Mouse (Mus musculus): ENCODE results near the gene Lrrc71. TPM values are rescaled to one million over a fixed set of nuclear protein-coding genes. Genes with fewer than 3 reads are reported as not detected.

The Lrrc71 gene
- polyA plus RNA-seq, 1 experiment from 2014 or later = 0.39 TPM

DNA sequence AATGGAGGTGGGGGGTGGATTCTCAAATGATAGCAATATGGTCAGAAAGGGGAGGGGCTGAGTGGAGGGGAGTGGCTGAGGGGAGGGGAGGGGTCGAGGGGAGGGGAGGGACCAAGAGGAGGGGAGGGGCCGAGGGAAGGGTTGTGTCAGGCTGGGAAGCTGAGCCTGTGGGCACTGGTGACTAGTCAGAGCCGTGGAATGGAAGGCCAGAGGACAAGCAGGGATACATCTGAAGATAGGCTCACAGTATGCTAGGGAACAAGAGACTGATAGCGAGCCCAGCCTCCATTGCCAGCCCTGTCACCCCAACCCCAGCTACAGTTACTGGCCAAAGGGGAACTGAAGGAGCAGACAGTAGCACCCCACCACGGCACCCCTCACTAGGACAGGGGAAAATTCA is 10.2 kb upstream of the Lrrc71 start:
- Histone ChIP-seq H3K36me3 (no peaks in the 10 kb centered on the region), H3K27me3 (ENCODE audit: low read depth, poor library complexity, severe bottlenecking) (peaks cover 72% of the 10 kb centered on the region), H3K27ac (replicated peaks) (no peak overlapping the region), H3K9me3 (replicated peaks) (no peaks in the 10 kb centered on the region), H3K4me3 (no peak overlapping the region), H3K4me1 (peaks cover 36% of the 10 kb centered on the region)
- WGBS = 45% methylated on average over 4 of the region's 5 CpGs
- no peak for DNase-seq (ENCODE audit: low spot score)

DNA sequence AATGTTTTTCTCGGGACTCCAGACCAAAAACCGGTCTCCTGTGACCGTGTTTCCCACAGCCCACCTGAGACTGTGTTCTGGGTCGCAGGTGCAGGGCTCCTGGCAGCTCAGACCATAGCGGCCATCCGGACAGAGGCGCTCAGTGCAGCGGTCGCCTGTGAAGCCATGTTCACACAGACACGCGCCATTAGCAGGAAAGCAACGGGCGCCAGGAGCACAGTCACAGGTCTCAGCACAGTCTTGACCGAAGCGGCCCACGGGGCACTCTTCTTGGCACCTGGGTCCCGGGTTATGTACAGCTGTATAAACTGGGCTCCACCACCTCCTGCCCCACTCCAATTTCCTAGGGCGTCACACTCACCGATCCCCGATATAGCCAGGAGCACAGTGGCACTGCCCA is 8.1 kb upstream of the Lrrc71 start:
- WGBS = 49% methylated on average over 20 of the region's 20 CpGs
- no peaks in the 10 kb centered on the region for H3K36me3 ChIP-seq
- H3K4me3 ChIP-seq = peak overlapping the region; percentile 45

DNA sequence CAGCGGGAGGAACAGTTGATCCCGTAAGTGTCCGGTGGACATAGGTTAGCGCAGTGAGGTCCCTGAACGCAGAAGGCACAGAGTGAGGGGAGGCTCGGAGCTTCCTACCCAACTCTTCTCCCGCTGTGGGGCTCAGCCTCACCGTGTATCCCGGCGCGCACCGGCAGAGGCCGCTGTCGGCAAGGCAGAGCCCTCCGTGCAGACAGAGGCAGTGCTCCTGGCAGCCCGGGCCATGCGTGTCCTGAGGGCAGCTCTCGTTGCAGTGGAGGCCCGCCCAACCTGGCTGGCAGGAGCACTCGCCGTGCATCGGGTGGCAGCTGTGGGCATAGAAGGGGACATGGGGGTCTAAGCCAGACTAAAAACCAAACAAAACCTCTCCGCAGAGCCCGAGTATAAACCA is 7.5 kb upstream of the Lrrc71 start:
- Histone ChIP-seq H3K27me3 (ENCODE audit: low read depth, poor library complexity, severe bottlenecking) (peaks cover 58% of the 10 kb centered on the region), H3K27ac (replicated peaks) (peak overlapping the region; percentile 70), H3K4me3 (peak overlapping the region; percentile 45), H3K36me3 (no peaks in the 10 kb centered on the region), H3K9me3 (replicated peaks) (no peaks in the 10 kb centered on the region), H3K4me1 (peaks cover 20% of the 10 kb centered on the region)
- 2% methylated on average over 24 of the region's 24 CpGs for WGBS
- DNase-seq (ENCODE audit: low spot score) = peak; percentile 88

More for the DNA sequence above, 8.1 kb upstream of the Lrrc71 start:
- H3K4me1 ChIP-seq = peaks cover 23% of the 10 kb centered on the region
- peaks cover 58% of the 10 kb centered on the region for H3K27me3 ChIP-seq (ENCODE audit: low read depth, poor library complexity, severe bottlenecking)
- DNase-seq (ENCODE audit: low spot score) = no peak
- no peaks in the 10 kb centered on the region for H3K9me3 ChIP-seq (replicated peaks)
- peak overlapping the region; percentile 70 for H3K27ac ChIP-seq (replicated peaks)

DNA sequence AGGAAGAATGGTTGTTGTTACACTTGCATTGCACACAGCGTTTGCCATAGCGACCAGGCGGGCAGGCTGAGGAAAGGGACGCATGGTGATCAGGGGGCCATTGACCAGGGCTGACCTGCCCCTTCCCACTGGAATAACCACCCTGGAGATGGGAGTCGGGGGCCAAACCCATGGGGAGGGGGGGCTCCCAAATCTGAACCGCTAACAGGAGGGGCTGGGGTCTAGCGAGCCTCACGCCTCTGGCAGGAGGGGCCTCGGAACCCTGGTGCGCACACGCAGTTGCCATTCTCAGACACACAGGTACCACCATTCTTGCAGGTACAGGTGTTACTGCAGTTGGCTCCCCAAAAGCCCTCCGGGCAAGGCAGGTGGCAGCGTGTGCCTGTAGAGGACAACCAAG is 5.4 kb upstream of the Lrrc71 start:
- Histone ChIP-seq H3K36me3 (no peaks in the 10 kb centered on the region), H3K27me3 (ENCODE audit: low read depth, poor library complexity, severe bottlenecking) (peaks cover 60% of the 10 kb centered on the region), H3K4me1 (peaks cover 15% of the 10 kb centered on the region), H3K4me3 (no peak overlapping the region), H3K9me3 (replicated peaks) (no peaks in the 10 kb centered on the region), H3K27ac (replicated peaks) (no peak overlapping the region; the same call in 1 of the 2 replicates)
- 81% methylated on average over 13 of the region's 13 CpGs for WGBS
- no peak for DNase-seq (ENCODE audit: low spot score)

DNA sequence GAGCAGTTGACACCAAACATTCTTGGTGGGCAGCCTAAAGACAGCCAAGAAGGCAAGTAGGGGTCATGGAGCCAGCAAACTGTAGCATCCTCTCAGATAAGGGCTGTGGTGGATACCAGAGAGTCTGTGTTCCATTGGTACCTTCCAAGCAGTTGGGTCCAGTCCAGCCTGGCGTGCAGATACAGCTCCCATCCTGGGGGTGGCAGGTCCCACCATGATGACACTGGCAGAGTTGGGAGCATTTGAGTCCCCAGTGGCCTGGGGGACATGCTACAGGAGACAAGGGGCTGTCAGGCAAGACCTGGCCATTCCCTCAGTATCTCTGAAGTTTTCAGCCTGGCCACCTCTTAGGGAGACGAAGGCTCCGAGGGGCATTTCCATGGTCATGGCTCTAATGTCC is 4.1 kb upstream of the Lrrc71 start:
- 85% methylated on average over 3 of the region's 3 CpGs for WGBS
- no peak overlapping the region for H3K4me3 ChIP-seq
- no peaks in the 10 kb centered on the region for H3K36me3 ChIP-seq
- H3K9me3 ChIP-seq (replicated peaks) = no peaks in the 10 kb centered on the region
- H3K27me3 ChIP-seq (ENCODE audit: low read depth, poor library complexity, severe bottlenecking) = peaks cover 48% of the 10 kb centered on the region
- DNase-seq (ENCODE audit: low spot score) = no peak
- H3K4me1 ChIP-seq = peaks cover 19% of the 10 kb centered on the region
- H3K27ac ChIP-seq (replicated peaks) = no peak overlapping the region

DNA sequence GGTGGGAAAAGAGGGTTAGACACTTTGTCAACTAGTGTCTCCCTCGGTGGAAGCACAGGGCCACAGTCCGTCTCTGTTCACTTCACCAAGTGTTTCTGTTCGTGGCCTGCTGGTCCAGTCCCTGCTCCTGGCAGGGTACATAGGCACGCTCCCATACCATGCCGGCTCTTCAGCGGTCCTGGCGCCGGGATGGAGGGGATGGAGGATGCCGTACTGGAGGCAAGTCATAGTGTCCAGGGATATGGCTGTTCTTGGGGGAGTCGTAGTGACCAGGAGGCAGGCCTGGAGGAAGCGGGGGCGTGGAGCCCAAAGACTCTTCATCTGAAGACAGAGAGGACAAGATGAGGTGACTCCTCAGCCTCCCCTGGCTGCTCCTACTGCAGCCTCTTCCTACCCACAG is 1.6 kb upstream of the Lrrc71 start:
- no peaks in the 10 kb centered on the region for H3K9me3 ChIP-seq (replicated peaks)
- 93% methylated on average over 12 of the region's 12 CpGs for WGBS
- H3K4me1 ChIP-seq = peaks cover 18% of the 10 kb centered on the region
- no peak for DNase-seq (ENCODE audit: low spot score)
- H3K27ac ChIP-seq (replicated peaks) = no peak overlapping the region
- H3K36me3 ChIP-seq = no peaks in the 10 kb centered on the region
- peaks cover 26% of the 10 kb centered on the region for H3K27me3 ChIP-seq (ENCODE audit: low read depth, poor library complexity, severe bottlenecking)
- no peak overlapping the region for H3K4me3 ChIP-seq

DNA sequence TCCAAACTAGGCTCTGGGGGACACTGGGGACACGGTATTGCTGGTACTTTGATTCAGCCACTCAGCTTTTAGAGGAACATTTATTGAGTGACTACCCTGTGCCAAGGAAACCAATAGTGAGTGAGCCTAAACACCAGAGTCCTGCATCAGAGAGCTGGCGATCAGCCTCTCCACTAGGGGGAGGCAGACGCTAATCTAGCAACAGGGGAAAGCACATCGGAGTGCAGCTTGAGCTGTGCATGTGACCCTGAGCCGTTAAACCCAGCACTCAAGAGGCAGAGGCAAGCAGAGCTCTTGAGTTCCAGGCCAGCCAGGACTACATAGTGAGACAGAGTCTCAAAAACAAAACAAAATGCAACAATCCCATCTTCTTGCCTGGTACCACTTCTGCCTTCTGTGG is 611 bp upstream of the Lrrc71 start:
- no peaks in the 10 kb centered on the region for H3K36me3 ChIP-seq
- no peak overlapping the region for H3K4me3 ChIP-seq
- no peak overlapping the region for H3K27ac ChIP-seq (replicated peaks)
- 22% methylated on average over 5 of the region's 5 CpGs for WGBS
- H3K9me3 ChIP-seq (replicated peaks) = no peaks in the 10 kb centered on the region
- DNase-seq (ENCODE audit: low spot score) = peak; percentile 33
- H3K27me3 ChIP-seq (ENCODE audit: low read depth, poor library complexity, severe bottlenecking) = peaks cover 16% of the 10 kb centered on the region
- H3K4me1 ChIP-seq = peaks cover 21% of the 10 kb centered on the region

DNA sequence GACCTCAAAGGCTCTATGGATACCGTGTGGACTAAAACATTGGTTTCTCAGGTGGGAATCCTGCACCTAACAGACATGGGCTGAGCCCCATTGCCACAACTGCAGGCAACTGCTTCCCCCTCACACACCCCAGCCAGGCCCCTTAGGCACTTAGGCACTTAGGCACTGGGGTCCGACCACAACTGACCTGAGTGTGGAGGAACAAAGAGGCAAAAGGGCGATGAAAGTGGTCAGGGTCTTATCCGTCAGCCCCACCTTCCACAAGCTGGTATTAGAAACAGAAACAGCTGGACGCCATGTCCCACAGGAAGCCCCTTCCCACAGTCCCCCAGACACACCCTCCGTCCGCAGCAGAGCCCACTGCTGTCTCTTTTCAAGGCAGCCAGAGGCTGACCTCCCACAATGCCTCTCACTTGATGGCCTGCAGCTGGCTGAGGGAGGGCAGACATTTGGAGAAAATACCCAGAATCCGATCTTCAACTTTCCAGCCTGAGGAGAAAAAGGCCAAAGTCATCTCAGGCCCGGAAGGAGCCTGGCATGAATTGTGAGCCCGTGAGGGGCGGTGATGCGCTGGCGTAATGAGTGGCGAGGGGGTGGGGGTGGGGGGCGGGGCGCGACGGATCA is 3.3 kb downstream of the Lrrc71 start:
- peak overlapping the region; percentile 71 for H3K27ac ChIP-seq (replicated peaks)
- peaks cover 9% of the 10 kb centered on the region; the same call in 1 of the 2 replicates for H3K27me3 ChIP-seq (ENCODE audit: low read depth, poor library complexity, severe bottlenecking)
- H3K36me3 ChIP-seq = 0 out of 2 replicates have a peak, but pooled peaks cover 3% of the 10 kb centered on the region
- no peaks in the 10 kb centered on the region for H3K9me3 ChIP-seq (replicated peaks)
- H3K4me1 ChIP-seq = peaks cover 21% of the 10 kb centered on the region
- peak overlapping the region; percentile 39 for H3K4me3 ChIP-seq
- peak; percentile 30 for DNase-seq (ENCODE audit: low spot score)
- WGBS = 40% methylated on average over 18 of the region's 18 CpGs

DNA sequence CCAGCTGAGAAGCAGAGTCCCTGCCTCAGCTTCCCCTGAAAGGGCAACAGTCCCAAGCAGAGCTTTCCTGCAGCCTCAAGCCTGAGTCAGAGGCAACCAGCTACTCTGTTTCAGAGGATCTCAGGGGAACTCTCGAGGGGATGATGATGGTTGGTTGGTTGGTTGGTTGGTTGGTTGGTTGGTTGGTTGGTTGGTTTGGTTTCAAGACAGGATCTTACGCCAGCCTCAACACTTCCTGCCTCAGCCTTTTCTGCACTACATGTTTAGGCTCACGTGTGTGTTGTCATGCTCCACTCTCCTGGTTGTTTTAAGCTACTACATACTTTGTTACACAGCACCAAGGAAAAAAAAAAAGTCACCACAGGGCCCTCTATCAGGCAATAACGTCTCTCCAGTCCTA is 4.5 kb downstream of the Lrrc71 start:
- no peak overlapping the region for H3K4me3 ChIP-seq
- H3K4me1 ChIP-seq = peaks cover 21% of the 10 kb centered on the region
- no peak for DNase-seq (ENCODE audit: low spot score)
- H3K27me3 ChIP-seq (ENCODE audit: low read depth, poor library complexity, severe bottlenecking) = peaks cover 4% of the 10 kb centered on the region; the same call in 1 of the 2 replicates
- H3K27ac ChIP-seq (replicated peaks) = no peak overlapping the region
- 89% methylated on average over 4 of the region's 4 CpGs for WGBS
- peaks cover 14% of the 10 kb centered on the region for H3K36me3 ChIP-seq
- no peaks in the 10 kb centered on the region for H3K9me3 ChIP-seq (replicated peaks)

DNA sequence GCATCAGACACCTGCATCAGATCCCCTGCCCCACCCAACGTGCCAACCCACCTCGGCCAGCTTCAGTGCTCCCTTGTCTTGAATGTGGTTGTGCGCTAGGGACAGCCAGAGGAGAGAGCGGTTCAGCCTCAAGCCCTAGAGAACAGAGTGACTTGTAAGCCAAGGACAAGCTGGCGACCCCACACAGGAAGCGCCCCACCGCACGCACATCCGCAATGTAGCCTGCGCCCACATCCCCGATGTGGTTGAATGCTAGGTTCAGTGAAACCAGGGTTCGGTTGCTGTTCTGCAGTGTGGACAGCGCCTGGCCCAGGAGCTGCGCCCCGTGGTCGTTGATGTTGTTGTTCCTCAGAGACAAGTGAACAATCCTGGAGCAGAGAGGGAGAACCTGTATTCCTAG is 5.7 kb downstream of the Lrrc71 start:
- Histone ChIP-seq H3K27me3 (ENCODE audit: low read depth, poor library complexity, severe bottlenecking) (peaks cover 4% of the 10 kb centered on the region; the same call in 1 of the 2 replicates), H3K4me1 (peaks cover 14% of the 10 kb centered on the region), H3K36me3 (peaks cover 25% of the 10 kb centered on the region), H3K9me3 (replicated peaks) (no peaks in the 10 kb centered on the region), H3K27ac (replicated peaks) (no peak overlapping the region), H3K4me3 (no peak overlapping the region)
- WGBS = 88% methylated on average over 16 of the region's 16 CpGs
- DNase-seq (ENCODE audit: low spot score) = no peak

DNA sequence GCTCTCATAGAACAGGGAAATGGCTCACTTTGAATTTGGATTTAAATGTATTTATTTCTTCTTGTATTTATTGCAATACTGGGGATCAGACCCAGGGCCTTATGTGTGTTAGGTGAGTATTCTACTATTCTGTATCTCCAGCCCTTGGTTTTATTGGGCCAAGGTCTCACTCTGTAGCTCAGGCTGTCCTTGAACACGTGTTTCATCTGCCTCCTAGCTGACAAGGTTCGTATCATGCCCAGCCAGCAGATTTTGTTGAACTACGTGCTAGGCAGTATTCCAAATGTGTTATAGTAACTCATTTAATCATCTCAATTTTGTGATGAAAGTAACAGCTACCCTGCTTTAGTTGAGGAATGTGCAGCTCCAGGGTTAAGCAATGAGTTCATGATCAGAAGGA is 6.4 kb downstream of the Lrrc71 start:
- 88% methylated on average over 3 of the region's 3 CpGs for WGBS
- Histone ChIP-seq H3K27me3 (ENCODE audit: low read depth, poor library complexity, severe bottlenecking) (peaks cover 4% of the 10 kb centered on the region; the same call in 1 of the 2 replicates), H3K27ac (replicated peaks) (no peak overlapping the region), H3K9me3 (replicated peaks) (no peaks in the 10 kb centered on the region), H3K4me1 (peaks cover 14% of the 10 kb centered on the region), H3K4me3 (no peak overlapping the region), H3K36me3 (peaks cover 31% of the 10 kb centered on the region)
- DNase-seq (ENCODE audit: low spot score) = no peak

DNA sequence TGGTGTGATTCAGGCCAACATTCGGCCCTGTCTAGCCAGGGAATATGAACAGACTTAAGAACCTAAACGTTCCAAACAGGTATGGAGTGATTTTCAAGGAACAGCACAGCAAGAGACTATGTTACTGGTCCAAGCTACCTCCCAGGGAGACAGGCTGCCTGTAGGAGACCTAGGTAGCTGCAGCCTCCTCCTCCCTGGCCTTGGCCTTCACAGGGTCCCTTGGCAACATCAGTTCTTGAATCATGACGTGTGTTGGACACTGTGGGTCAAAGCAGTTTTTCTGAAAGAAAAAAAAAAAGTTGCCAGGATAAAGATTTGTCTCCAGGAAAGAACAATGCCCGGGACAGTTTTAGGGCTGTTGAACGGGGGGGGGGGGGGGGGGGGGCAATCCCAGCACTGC is 9.5 kb downstream of the Lrrc71 start:
- H3K4me1 ChIP-seq = no peaks in the 10 kb centered on the region
- H3K9me3 ChIP-seq (replicated peaks) = no peaks in the 10 kb centered on the region
- WGBS = 79% methylated on average over 5 of the region's 5 CpGs
- H3K27ac ChIP-seq (replicated peaks) = no peak overlapping the region
- H3K4me3 ChIP-seq = no peak overlapping the region
- no peak for DNase-seq (ENCODE audit: low spot score)
- no peaks in the 10 kb centered on the region for H3K27me3 ChIP-seq (ENCODE audit: low read depth, poor library complexity, severe bottlenecking)
- peaks cover 62% of the 10 kb centered on the region for H3K36me3 ChIP-seq

DNA sequence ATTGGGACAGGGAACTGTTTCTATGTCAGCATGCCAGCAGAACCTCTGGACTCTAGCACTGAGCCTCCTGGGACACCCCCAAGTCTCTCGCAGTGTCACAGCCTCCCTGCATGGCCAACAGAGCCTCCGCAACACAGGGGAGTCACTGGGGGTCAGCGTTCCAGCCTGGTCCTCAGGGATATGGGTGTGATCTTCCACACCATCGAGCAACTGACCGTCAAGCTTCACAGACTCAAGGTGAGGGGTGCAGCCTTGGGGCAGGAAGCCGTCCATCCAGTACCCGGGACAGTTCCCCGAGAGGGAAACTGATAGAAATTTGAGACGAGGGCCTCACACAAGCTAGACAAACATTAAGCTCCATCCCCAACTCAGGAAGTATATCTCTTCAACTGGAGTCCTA is 13.1 kb downstream of the Lrrc71 start:
- no peak overlapping the region for H3K27ac ChIP-seq (replicated peaks)

More for the DNA sequence above, 13.1 kb downstream of the Lrrc71 start:
- Histone ChIP-seq H3K4me3 (no peak overlapping the region), H3K9me3 (replicated peaks) (no peaks in the 10 kb centered on the region), H3K36me3 (peaks cover 94% of the 10 kb centered on the region), H3K27me3 (ENCODE audit: low read depth, poor library complexity, severe bottlenecking) (no peaks in the 10 kb centered on the region), H3K4me1 (no peaks in the 10 kb centered on the region)
- 90% methylated on average over 9 of the region's 9 CpGs for WGBS
- DNase-seq (ENCODE audit: low spot score) = no peak

All from midbrain, embryonic 10.5 days (tissue).